Mouse (Mus musculus): Measurements from ENCODE around the gene Olfr1367. TPM values are rescaled to one million over a fixed set of nuclear protein-coding genes. Genes with fewer than 3 reads are reported as not detected.

The Olfr1367 gene
- total RNA-seq (2023), result not detected

GRCm38 (mm10) chr13:21346610-21347009, at the start of gene Olfr1367:
TSS of gene Olfr1367 (plus strand) at chr13:21346910.

GRCm38 (mm10) chr13:21311926-21312325, 34.8 kb upstream of the Olfr1367 start, which contains the start of gene Gpx6:
TSS of gene Gpx6 (plus strand) at chr13:21312125.

GRCm38 (mm10) chr13:21362621-21363248, 16.0 kb downstream of the Olfr1367 start, which contains the start of gene Zscan12:
TSS of gene Zscan12 (plus strand) at chr13:21362820.

Other genes starting within 250 kb of the Olfr1367 start
- gene Olfr1369-ps1, start 235.4 kb upstream of the Olfr1367 start, total RNA-seq (2023), result not detected
- gene Olfr263, start 217.3 kb upstream of the Olfr1367 start, total RNA-seq (2023), result not detected
- not detected for gene Olfr1368, start 201.0 kb upstream of the Olfr1367 start, total RNA-seq (2023)
- 10 to 100 TPM; 49.7 to 56.3 TPM for gene Trim27, start 167.5 kb upstream of the Olfr1367 start, total RNA-seq (2023)
- gene Gpx5, start 54.2 kb upstream of the Olfr1367 start, total RNA-seq (2023), result not detected
- not detected for gene Gpx6, start 34.8 kb upstream of the Olfr1367 start, total RNA-seq (2023)
- gene Zscan12, start 15.9 kb downstream of the Olfr1367 start, total RNA-seq (2023), result 1 to 10 TPM; 3.6 to 4.8 TPM
- 10 to 100 TPM; 38.4 to 40.3 TPM for gene Zkscan3, start 55.8 kb downstream of the Olfr1367 start, total RNA-seq (2023)
- gene Pgbd1, start 94.1 kb downstream of the Olfr1367 start, total RNA-seq (2023), result not detected
- gene Zscan26, start 106.8 kb downstream of the Olfr1367 start, total RNA-seq (2023), result 10 to 100 TPM; 39.7 to 41.9 TPM
- under 1 TPM; 0.45 to 0.61 TPM for gene Nkapl, start 121.6 kb downstream of the Olfr1367 start, total RNA-seq (2023)
- 1 to 10 TPM in 1 of 2 experiments, under 1 TPM in 1; 0.21 to 1.3 TPM for gene Zkscan4, start 132.0 kb downstream of the Olfr1367 start, total RNA-seq (2023)
- gene Gm10065, start 132.5 kb downstream of the Olfr1367 start, total RNA-seq (2023), result not detected
- gene AK157302, start 148.3 kb downstream of the Olfr1367 start, total RNA-seq (2023), result 1 to 10 TPM; 3.2 to 4.5 TPM
- 10 to 100 TPM; 13.1 to 17.2 TPM for gene Gm11273, start 154.5 kb downstream of the Olfr1367 start, total RNA-seq (2023)
- 1 to 10 TPM; 4.9 to 5.6 TPM for gene Zkscan8, start 184.2 kb downstream of the Olfr1367 start, total RNA-seq (2023)
- gene Olfr1366, start 195.9 kb downstream of the Olfr1367 start, total RNA-seq (2023), result not detected
- not detected for gene Olfr1535, start 213.0 kb downstream of the Olfr1367 start, total RNA-seq (2023)
- gene Olfr1364, start 234.8 kb downstream of the Olfr1367 start, total RNA-seq (2023), result not detected